Mouse (Mus musculus) small intestine, adult 2 months (tissue): ENCODE measurements around the gene Ythdf1. TPM values are rescaled to one million over a fixed set of nuclear protein-coding genes. Genes with fewer than 3 reads are reported as not detected.
A peak's percentile ranks its signal among the peaks of the same experiment; 100 is the strongest.

ENCODE experiments used
- H3K27ac ChIP-seq: fragments of 200-500 bp; 2 replicates; pipeline ENCODE4 v1.5.1; 2012; ENCODE audit warnings: low read depth, low read length, control low read depth, inconsistent platforms; ENCODE audit not compliant: insufficient read depth
- H3K27me3 ChIP-seq: fragments of 200-500 bp; 2 replicates; pipeline ENCODE4 v1.6.1; 2012; ENCODE audit warnings: mild to moderate bottlenecking, moderate library complexity, low read length, inconsistent platforms; ENCODE audit not compliant: control insufficient read depth, insufficient read depth
- H3K36me3 ChIP-seq: fragments of 200-500 bp; 2 replicates; pipeline ENCODE4 v1.6.1; 2012; ENCODE audit warnings: mild to moderate bottlenecking, low read length, control low read depth, inconsistent platforms; ENCODE audit not compliant: control insufficient read depth, insufficient read depth
- H3K4me1 ChIP-seq: fragments of 200-500 bp; 2 replicates; pipeline ENCODE4 v1.6.1; 2012; ENCODE audit warnings: low read length, inconsistent platforms, mixed read lengths; ENCODE audit not compliant: control insufficient read depth, insufficient read depth, insufficient read length
- H3K4me3 ChIP-seq: fragments of 200-500 bp; 2 replicates; pipeline ENCODE4 v1.5.1; 2012; ENCODE audit warnings: low read depth, mild to moderate bottlenecking, control low read depth, inconsistent platforms, low read length, moderate library complexity
- CTCF ChIP-seq: fragments of 200-500 bp; IDR thresholded peaks from 2 replicates; pipeline ENCODE4 v1.5.1; 2012; ENCODE audit warnings: low read depth, mild to moderate bottlenecking, control low read depth, inconsistent platforms, low read length, moderate library complexity, mixed read lengths; ENCODE audit not compliant: insufficient replicate concordance, insufficient read length; ENCODE audit errors: extremely low read depth
- POLR2A ChIP-seq: fragments of 200-500 bp; IDR thresholded peaks from 2 replicates; pipeline ENCODE4 v1.6.1; 2012; ENCODE audit warnings: low read depth, mild to moderate bottlenecking, control low read depth, inconsistent platforms, low read length, moderate library complexity
- WGBS: fragments of 180-500 bp; shearing (Covaris S2); methylation state at CpG from one replicate; pipeline ENCODE4 v1.1.7; 2018; 5-methylcytosine and 5-hydroxymethylcytosine counted together
- polyA plus RNA-seq: library from polyadenylated mRNA; depleted of rRNA; stranded (reverse); fragments of >200 nt; gene quantifications from 2 replicates; pipeline ENCODE4 v1.2.3, GENCODE M21; 2012

The Ythdf1 gene
- polyA plus RNA-seq, 1 experiment: 12.0 TPM

DNA sequence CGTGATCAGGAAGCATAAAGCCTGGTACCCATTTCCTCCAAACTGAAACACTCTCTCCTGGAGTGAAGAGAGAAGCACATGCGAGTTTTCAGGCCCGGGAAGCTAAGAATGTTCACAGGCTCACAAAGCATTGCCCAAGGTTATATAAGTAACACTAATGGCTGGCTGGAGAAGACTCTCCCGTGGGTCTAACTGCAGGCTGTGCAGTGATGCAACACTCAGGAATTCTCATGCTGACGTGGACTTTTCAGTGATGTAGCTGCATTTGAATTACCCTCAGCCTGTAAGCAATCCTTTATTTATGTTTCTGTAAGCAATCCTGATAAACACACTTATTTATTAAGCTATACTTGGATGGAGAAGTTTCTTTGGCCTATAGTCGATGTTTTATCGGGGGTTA is 38.9 kb upstream of the Ythdf1 start:
- Histone ChIP-seq H3K4me3 (no peak overlapping the region), H3K4me1 (peaks cover 22% of the 10 kb centered on the region; the same call in 1 of the 2 replicates), H3K36me3 (no peaks in the 10 kb centered on the region), H3K27ac (no peak overlapping the region), H3K27me3 (0 out of 2 replicates have a peak, but pooled peaks cover 5% of the 10 kb centered on the region)
- 75% methylated on average over 7 of the region's 7 CpGs for WGBS
- TF ChIP-seq CTCF (no peak), POLR2A (no peak)

DNA sequence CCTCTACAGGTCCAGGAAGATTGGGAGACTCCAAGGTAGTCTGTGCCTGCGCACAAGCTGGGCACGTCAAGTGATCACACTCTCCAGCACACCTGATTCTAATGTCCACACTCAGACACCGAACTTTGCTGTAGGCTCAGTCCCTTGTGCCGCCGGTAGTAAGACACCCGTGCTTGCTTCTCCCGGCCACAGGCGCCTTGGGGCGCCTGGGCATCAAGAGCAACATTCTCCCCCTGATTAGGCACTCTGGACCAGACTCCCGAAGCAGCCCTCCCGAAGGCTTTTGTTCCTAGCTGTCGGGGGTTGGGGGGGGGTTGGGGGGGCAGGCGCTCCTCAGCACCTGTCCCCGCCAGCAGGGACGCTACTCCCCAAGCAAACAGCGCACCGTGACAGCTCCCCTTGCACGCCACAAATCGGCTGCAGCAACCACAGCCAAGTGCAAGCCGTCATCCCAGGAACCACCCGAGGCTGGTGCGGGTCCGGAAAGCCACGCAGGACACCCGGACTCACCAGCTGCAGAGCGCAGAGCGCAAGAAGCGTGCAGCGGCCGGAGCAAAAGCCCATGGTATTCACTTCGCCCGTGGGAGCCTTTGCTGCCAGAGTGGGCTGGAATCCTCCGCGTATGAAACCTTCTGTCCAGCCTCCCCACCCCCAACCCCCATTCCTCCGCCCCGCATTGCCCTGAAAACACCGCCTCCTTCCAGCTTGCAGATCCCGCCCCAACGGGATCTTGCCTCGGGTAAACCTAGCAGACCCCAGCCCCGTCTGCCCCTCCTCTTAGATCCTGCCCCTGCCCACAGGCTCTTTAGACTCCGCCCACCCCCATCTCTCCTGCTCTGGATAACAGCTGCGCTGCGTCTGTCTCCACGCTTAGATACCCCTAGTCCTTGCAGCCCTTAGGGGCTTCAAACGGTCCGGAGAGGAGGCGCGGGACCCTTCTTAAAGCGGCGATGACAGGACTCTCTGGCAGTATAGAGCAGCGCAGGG is 33.6 kb upstream of the Ythdf1 start, which contains the start of gene Nkain4:
TSS of gene Nkain4 (minus strand) at position 639 of the 987 bp plus-strand sequence.
- 2% methylated on average over 52 of the region's 52 CpGs for WGBS
- no peak within 1 kb of the TSS for H3K27ac ChIP-seq
- TF ChIP-seq CTCF: 0 out of 2 replicates have a peak, but pooled peaks have one; percentile 8
- TF ChIP-seq POLR2A: no peak

DNA sequence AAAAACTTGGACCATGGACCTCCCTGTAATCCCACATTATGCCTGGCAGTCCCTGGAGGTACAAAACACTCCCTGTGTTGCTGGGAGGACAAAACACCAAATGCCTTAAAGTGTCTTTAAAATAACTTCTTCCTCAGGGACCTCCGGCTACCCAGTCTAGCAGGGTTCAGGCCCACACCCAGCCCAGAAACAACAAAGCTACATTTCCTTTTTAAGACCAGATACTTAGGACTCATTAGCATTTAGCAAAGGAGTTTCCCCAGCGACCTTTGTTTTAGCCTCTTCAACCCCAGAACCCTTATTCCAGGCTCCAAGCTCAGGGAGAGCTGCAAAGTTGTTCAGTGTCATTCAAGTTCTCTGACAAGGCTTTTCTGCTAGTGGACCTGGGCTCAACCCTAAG is 32.9 kb upstream of the Ythdf1 start:
- Histone ChIP-seq H3K36me3 (no peaks in the 10 kb centered on the region), H3K4me1 (no peaks in the 10 kb centered on the region), H3K27me3 (0 out of 2 replicates have a peak, but pooled peaks cover 7% of the 10 kb centered on the region), H3K27ac (no peak overlapping the region), H3K4me3 (no peak overlapping the region; the same call in 1 of the 2 replicates)
- TF ChIP-seq POLR2A (no peak), CTCF (no peak)
- WGBS: 60% methylated on average over 2 of the region's 2 CpGs

More for the DNA sequence above, 33.6 kb upstream of the Ythdf1 start, which contains the start of gene Nkain4:
- H3K27me3 ChIP-seq: 0 out of 2 replicates have a peak, but pooled peaks cover 7% of the 10 kb centered on the region
- no peaks in the 10 kb centered on the region for H3K4me1 ChIP-seq
- no peaks in the 10 kb centered on the region for H3K36me3 ChIP-seq
- H3K4me3 ChIP-seq: peak within 1 kb of the TSS; percentile 62

DNA sequence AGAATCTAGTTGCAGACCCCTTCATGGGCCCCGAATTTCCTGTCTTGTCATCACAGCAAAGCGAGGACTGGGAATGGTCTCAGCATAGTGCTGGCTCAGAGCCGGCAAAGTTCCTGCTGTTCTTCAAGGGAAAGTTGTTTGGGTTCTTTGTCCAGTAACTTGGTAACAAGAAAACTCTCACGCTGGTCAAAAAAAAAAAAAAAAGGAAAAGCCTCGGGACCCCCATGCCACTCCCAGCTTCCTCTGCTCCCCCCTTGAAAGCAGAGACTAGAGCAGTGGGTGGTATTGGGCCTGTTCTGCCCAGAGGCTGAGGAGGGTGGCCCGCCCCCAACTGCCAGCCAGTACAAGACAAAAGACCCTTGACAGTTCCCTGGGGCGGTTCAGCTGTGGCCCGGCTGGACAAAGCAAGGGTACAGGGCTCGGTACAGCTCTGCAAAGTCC is 32.0 kb upstream of the Ythdf1 start:
- TF ChIP-seq CTCF (no peak), POLR2A (no peak)

DNA sequence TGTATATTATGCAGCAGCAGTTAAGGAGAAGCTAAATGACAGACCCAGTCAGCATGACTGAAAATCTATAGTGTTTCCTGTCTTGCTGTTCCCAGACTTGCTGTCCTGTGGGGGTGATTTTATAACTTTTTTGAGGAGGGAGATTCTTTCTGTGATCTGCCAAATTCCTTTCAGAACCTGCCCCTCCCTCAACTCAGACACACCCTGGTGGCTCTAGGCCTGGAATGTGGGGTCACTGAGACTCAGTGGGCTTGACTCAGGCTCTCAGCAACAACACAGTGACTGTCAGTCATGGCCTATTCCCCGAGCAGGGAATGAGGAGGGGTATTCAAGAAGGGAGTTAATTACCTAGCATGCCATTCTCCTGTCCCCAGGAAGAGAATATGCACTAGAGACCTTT is 29.2 kb upstream of the Ythdf1 start:
- TF ChIP-seq CTCF (no peak), POLR2A (no peak)
- Histone ChIP-seq H3K27me3 (0 out of 2 replicates have a peak, but pooled peaks cover 5% of the 10 kb centered on the region), H3K36me3 (no peaks in the 10 kb centered on the region), H3K4me1 (no peaks in the 10 kb centered on the region), H3K27ac (no peak overlapping the region), H3K4me3 (no peak overlapping the region)
- WGBS: 50% methylated on average over 1 of the region's 1 CpGs

More for the DNA sequence above, 32.0 kb upstream of the Ythdf1 start:
- no peaks in the 10 kb centered on the region for H3K4me1 ChIP-seq
- 0 out of 2 replicates have a peak, but pooled peaks cover 7% of the 10 kb centered on the region for H3K27me3 ChIP-seq
- no peak overlapping the region for H3K27ac ChIP-seq
- no peak overlapping the region for H3K4me3 ChIP-seq
- H3K36me3 ChIP-seq: no peaks in the 10 kb centered on the region
- 61% methylated on average over 9 of the region's 9 CpGs for WGBS

DNA sequence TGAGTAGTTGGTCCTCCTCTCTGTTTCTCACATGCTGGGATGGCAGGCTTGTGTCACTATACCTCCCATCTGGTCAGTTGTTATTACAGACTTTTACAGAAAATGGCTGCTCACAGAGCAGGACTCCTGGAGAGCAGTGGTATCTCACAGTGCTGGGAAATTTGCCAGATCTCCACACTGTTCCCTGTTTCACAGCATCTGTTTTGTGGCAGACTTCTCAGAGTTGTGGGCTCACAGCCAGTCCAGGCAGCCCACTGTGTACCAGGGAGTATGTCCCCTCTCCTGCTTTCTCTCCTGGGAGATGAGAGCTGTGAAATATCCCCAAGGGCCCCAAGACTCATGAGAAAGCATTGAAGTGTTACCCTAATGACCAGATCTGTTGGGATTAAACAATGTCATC is 21.1 kb upstream of the Ythdf1 start:
- TF ChIP-seq CTCF (no peak), POLR2A (no peak)

DNA sequence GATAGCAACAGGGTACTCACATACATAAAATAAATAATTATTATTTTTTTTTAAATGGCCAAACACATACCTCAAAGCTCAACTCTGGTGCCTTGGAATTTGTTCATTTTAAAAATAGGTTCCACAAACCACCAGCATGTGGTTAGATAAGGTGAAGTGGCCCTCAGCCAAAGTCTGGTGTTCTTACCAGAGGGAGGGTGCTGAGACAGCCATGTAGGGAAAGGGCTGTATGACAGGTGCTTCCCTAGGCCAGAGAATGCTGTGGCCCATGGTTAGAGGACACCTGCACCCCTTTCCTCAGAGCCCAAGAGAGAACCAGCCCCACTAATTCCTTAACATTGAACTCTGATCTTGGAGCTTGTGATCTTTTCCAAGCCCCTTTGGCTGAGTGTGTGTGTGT is 19.4 kb upstream of the Ythdf1 start:
- no peaks in the 10 kb centered on the region for H3K27me3 ChIP-seq
- H3K27ac ChIP-seq: no peak overlapping the region
- H3K4me3 ChIP-seq: no peak overlapping the region
- no peaks in the 10 kb centered on the region for H3K4me1 ChIP-seq
- H3K36me3 ChIP-seq: no peaks in the 10 kb centered on the region
- TF ChIP-seq CTCF (no peak), POLR2A (no peak)

More for the DNA sequence above, 21.1 kb upstream of the Ythdf1 start:
- H3K36me3 ChIP-seq: no peaks in the 10 kb centered on the region
- H3K4me3 ChIP-seq: no peak overlapping the region
- H3K4me1 ChIP-seq: no peaks in the 10 kb centered on the region
- no peak overlapping the region for H3K27ac ChIP-seq
- H3K27me3 ChIP-seq: no peaks in the 10 kb centered on the region
